Mouse (Mus musculus) kidney, embryonic 14.5 days (tissue): Measurements from ENCODE around the gene Zscan2. TPM values are rescaled to one million over a fixed set of nuclear protein-coding genes. Genes with fewer than 3 reads are reported as not detected.

Source experiments
- ATAC-seq: fragments of 200-750 bp; cut with Nextera tagmentation; 2 replicates; pipeline ENCODE4 v1.8.0; 2017; ENCODE audit warnings: moderate number of reproducible peaks, mild to moderate bottlenecking, moderate TSS enrichment, moderate library complexity; ENCODE audit not compliant: low FRiP score, low TSS enrichment
- H3K27ac ChIP-seq: fragments of 300-500 bp; sonication (generic); 2 replicates; pipeline ENCODE4 v1.5.1; 2014; ENCODE audit warnings: low read depth, mild to moderate bottlenecking, low read length, moderate library complexity, mixed read lengths
- H3K27me3 ChIP-seq: fragments of 300-500 bp; sonication (generic); 2 replicates; pipeline ENCODE4 v1.6.1; 2014; ENCODE audit warnings: mild to moderate bottlenecking, low read length; ENCODE audit not compliant: control insufficient read depth, insufficient read depth
- H3K36me3 ChIP-seq: fragments of 300-500 bp; sonication (generic); 2 replicates; pipeline ENCODE4 v1.6.1; 2014; ENCODE audit warnings: low read length, mixed read lengths; ENCODE audit not compliant: control insufficient read depth, insufficient read depth
- H3K4me1 ChIP-seq: fragments of 300-500 bp; sonication (generic); 2 replicates; pipeline ENCODE4 v1.6.1; 2014; ENCODE audit warnings: low read length, mixed read lengths; ENCODE audit not compliant: control insufficient read depth, insufficient read depth
- H3K4me2 ChIP-seq: fragments of 300-500 bp; sonication (generic); replicated peaks from 2 replicates; pipeline ENCODE4 v1.6.1; 2014; ENCODE audit warnings: low read depth, mild to moderate bottlenecking, low read length
- H3K4me3 ChIP-seq: fragments of 300-500 bp; sonication (generic); 2 replicates; pipeline ENCODE4 v1.5.1; 2014; ENCODE audit warnings: mild to moderate bottlenecking, low read length
- H3K9ac ChIP-seq: fragments of 300-500 bp; sonication (generic); 2 replicates; pipeline ENCODE4 v1.6.1; 2014; ENCODE audit warnings: low read depth, mild to moderate bottlenecking, low read length, moderate library complexity
- H3K9me3 ChIP-seq: fragments of 300-500 bp; sonication (generic); 2 replicates; pipeline ENCODE4 v1.6.1; 2016; ENCODE audit warnings: low read length; ENCODE audit not compliant: control insufficient read depth
- WGBS: fragments of 180-500 bp; shearing (Covaris S2); extraction: QIAGEN DNeasy Blood & Tissue Kit; methylation state at CpG from one replicate; pipeline ENCODE4 v1.1.7; 2014; 5-methylcytosine and 5-hydroxymethylcytosine counted together
- polyA plus RNA-seq: library from polyadenylated mRNA; unstranded; fragments of >200 nt; fragmentation: Nextera tagmentation; extraction: Ambion mirVana; gene quantifications from 2 replicates; pipeline ENCODE4 v1.2.1, GENCODE M21; 2014

Zscan2 gene
- 2.8 and 4.0 TPM in 2 replicates for polyA plus RNA-seq

DNA sequence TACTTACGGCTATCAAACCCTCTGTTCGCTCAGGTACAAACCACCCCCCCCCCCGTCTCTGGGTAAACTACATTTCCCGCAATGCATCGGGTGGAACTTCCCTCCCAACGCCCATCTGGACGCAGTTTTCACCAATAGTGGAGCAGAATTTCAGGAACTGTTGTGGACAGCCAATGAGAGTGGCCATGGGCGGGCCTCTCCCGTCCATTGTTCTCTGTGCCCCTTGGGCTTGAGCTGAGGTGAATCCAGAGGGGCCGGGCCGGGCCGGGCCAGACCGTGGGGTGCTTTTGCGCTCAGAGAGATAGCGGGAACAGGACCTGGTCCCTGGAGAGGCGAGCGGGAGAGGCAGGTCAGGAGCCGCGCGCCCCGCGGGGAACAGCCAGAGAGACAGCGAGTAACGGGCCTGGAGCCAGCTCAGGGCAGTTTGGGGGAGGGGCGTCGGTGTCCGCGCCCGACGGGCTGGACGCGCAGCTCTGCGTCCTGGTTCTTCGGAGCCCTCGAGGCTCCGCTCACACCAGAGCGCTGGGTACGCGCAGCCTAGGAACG, at the start of gene Zscan2:
Gene Zscan2, plus strand, starts transcription at position 192 of the 546 bp plus-strand sequence.
- under 1% methylated on average over 40 of the region's 40 CpGs for WGBS

DNA sequence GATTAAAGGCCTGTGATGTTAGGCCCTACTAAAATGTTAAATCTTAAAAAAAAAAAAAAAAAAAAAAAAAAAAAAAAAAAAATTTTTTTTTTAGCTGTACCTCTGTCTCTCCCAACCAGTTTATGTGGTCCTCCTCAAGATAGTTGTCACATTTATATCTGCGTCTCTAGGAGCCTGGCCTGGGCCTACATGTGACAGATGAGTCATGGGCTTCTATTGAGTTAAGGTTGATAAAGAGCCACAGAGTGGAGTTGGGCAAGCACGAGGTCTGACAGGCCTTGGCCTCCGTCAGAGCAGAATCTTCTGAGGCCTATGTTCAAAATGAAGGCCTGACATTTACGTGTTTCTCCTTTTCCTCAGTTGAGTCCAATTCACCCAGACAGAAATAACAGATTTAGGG, 47.3 kb upstream of the Zscan2 start:
- no peaks in the 10 kb centered on the region for H3K36me3 ChIP-seq
- 96% methylated on average over 4 of the region's 4 CpGs for WGBS
- no peak overlapping the region for H3K9ac ChIP-seq
- no peak overlapping the region for H3K27ac ChIP-seq
- no peaks in the 10 kb centered on the region for H3K9me3 ChIP-seq
- ATAC-seq, result no peak
- H3K4me2 ChIP-seq, result no peak overlapping the region
- H3K4me1 ChIP-seq, result no peaks in the 10 kb centered on the region
- no peaks in the 10 kb centered on the region for H3K27me3 ChIP-seq
- no peak overlapping the region for H3K4me3 ChIP-seq

More for the DNA sequence above, at the start of gene Zscan2:
- Histone ChIP-seq H3K4me3 (peak within 1 kb of the TSS; percentile 91), H3K9ac (peak within 1 kb of the TSS; percentile 90), H3K4me2 (peak within 1 kb of the TSS; percentile 85), H3K27ac (peak within 1 kb of the TSS; percentile 76), H3K4me1 (peaks cover 17% of the 10 kb centered on the region; the same call in 1 of the 2 replicates), H3K36me3 (peaks cover 26% of the 10 kb centered on the region), H3K9me3 (no peaks in the 10 kb centered on the region), H3K27me3 (no peaks in the 10 kb centered on the region)
- peak; percentile 97 for ATAC-seq

DNA sequence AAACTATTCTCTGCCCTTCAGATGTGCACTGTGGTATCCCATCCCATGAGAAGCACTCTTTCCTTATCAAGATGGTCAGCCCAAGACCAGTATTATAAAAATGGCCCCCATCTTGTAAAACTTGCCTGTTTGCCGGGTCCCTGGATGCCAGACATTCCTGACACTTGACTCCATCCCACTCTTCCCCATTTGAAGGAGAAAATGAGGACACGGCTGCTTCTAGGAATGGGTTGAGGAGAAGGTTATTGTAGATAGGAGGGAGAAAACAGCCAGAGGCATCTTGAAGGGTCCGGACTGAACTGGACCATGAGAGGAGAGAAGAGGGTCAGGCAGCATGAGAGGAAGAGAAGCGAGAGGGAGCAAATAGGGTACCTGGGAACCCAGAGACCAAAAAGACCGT, 44.1 kb upstream of the Zscan2 start:
- H3K4me2 ChIP-seq, result no peak overlapping the region
- no peaks in the 10 kb centered on the region for H3K36me3 ChIP-seq
- 64% methylated on average over 5 of the region's 5 CpGs for WGBS

DNA sequence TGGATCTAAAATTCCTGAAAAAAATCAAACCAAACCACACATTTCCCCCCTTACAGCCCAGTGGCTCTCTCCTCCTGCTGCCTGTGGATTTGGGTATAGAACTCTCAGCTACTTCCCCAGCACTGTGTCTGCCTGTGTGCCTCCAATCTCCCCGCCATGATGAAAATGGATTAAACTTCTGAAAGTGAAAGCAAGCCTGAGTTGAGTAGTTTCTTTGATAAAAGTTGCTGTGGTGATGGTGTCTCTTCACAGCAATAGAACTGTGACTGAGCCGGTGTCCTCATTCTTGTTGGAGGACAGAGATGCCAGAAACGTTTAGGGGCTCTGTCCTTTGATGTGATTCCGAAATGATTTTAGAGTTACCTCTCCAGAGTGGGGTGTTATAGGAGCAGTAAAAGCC, 39.9 kb upstream of the Zscan2 start:
- Histone ChIP-seq H3K4me3 (no peak overlapping the region), H3K27me3 (no peaks in the 10 kb centered on the region), H3K4me1 (peaks cover 22% of the 10 kb centered on the region), H3K9me3 (no peaks in the 10 kb centered on the region), H3K27ac (no peak overlapping the region), H3K4me2 (no peak overlapping the region), H3K9ac (no peak overlapping the region), H3K36me3 (no peaks in the 10 kb centered on the region)
- ATAC-seq, result no peak
- 50% methylated on average over 4 of the region's 4 CpGs for WGBS

More for the DNA sequence above, 44.1 kb upstream of the Zscan2 start:
- H3K9me3 ChIP-seq, result no peaks in the 10 kb centered on the region
- no peak overlapping the region for H3K4me3 ChIP-seq
- no peak for ATAC-seq
- H3K4me1 ChIP-seq, result no peaks in the 10 kb centered on the region
- no peaks in the 10 kb centered on the region for H3K27me3 ChIP-seq
- H3K27ac ChIP-seq, result no peak overlapping the region
- no peak overlapping the region for H3K9ac ChIP-seq

DNA sequence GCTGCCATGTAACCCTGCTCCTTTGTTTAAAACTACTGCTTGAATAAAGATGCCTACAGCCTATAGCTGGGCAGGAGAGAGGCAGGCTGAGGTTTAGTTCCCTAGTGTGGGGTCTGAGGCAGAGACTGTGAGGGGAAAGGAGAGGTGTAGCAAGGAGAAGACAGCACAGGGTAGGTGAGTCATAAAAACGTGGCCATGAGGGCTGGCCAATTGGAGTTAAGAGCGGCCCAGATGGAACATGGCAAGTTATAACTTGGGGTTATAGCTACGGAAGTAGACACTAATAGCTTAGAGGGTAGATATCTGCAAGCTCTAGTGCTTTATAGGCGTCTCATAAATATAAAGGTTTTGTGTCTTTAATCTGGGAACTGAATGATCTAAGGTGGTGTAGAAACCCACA, 37.5 kb upstream of the Zscan2 start:
- H3K4me2 ChIP-seq, result no peak overlapping the region
- ATAC-seq, result no peak
- H3K9ac ChIP-seq, result no peak overlapping the region
- H3K4me1 ChIP-seq, result peaks cover 30% of the 10 kb centered on the region
- 62% methylated on average over 4 of the region's 4 CpGs for WGBS
- no peak overlapping the region for H3K4me3 ChIP-seq
- no peaks in the 10 kb centered on the region for H3K27me3 ChIP-seq
- no peaks in the 10 kb centered on the region for H3K9me3 ChIP-seq
- no peaks in the 10 kb centered on the region for H3K36me3 ChIP-seq
- H3K27ac ChIP-seq, result peak overlapping the region; percentile 70; the same call in 1 of the 2 replicates

DNA sequence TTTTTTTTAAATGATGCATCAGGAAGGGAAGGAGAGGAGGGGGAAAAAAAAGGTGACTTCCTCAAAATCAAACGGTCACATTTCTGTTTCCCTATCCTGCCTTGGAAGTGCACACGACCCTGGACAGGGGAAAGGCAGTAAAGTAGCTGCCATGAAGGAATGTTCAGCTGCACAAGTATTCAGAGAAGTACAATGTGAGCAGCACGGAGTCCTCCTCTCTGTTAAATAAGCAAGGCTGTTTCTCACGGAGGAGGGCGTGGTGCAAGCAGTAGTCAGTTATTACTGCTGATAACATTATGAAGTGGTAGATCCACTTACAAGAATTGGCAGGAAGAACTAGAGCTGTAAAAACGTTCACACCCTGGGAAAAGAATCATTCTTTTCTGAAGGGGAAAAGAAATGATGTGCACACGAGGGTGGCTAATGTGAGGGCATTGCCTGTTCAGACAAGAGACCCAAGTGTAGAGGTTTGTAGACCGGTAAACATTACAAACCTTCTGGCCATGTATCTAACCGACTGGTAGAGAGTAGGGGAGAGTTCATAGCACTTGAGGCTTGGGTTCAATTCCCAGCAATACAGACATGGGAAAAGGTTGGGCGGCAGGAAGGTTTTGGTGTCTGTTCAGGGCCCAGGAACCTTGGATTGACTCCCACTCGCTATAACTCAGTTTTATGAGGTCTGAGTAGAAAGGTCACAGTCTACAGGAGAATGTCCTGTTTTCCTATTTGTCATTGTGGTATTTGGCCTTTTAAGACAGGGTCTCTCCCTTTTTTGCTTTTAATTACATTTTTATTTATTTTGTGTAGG, 36.6 kb upstream of the Zscan2 start:
- Histone ChIP-seq H3K4me2 (no peak overlapping the region), H3K27me3 (no peaks in the 10 kb centered on the region), H3K27ac (peak overlapping the region; percentile 70), H3K36me3 (no peaks in the 10 kb centered on the region), H3K4me1 (peaks cover 30% of the 10 kb centered on the region), H3K9ac (no peak overlapping the region), H3K9me3 (no peaks in the 10 kb centered on the region), H3K4me3 (no peak overlapping the region)
- ATAC-seq, result peak; percentile 70
- 14% methylated on average over 11 of the region's 11 CpGs for WGBS

DNA sequence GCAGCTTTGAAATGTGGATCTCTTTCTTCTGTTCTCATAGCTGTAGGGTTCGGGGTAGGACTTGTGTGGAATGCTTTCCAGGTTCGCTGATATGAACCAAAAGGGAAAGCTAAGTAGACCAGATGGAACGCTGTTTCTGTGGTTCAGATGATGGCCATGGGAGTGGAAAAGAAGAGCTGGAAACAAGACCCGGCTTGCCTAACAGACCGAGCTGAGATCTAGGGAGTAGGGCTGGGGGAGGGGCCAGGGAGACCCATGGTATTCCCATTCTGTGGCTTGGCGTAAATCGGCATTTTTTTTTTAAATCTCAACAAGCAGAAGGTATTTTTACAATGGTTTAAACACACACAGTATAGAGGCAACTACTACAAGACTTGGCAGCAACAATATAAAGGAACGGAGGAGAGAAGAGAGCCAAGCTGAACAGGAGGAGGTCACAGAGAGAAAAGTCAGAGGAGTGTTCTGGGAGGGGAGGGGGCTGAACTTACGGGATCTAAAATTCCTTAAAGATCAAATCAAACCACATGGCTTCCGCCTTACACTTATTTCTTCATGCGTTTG, 34.8 kb upstream of the Zscan2 start, which contains the start of gene Iqgap1:
Gene Iqgap1, minus strand, starts transcription at position 132 of the 561 bp plus-strand sequence.
- Histone ChIP-seq H3K4me3 (no peak within 1 kb of the TSS), H3K9me3 (no peaks in the 10 kb centered on the region), H3K27ac (peak within 1 kb of the TSS; percentile 62; the same call in 1 of the 2 replicates), H3K27me3 (no peaks in the 10 kb centered on the region), H3K36me3 (no peaks in the 10 kb centered on the region), H3K9ac (no peak within 1 kb of the TSS), H3K4me1 (peaks cover 30% of the 10 kb centered on the region), H3K4me2 (no peak within 1 kb of the TSS)
- ATAC-seq, result peak; percentile 39
- WGBS, result 28% methylated on average over 11 of the region's 11 CpGs

DNA sequence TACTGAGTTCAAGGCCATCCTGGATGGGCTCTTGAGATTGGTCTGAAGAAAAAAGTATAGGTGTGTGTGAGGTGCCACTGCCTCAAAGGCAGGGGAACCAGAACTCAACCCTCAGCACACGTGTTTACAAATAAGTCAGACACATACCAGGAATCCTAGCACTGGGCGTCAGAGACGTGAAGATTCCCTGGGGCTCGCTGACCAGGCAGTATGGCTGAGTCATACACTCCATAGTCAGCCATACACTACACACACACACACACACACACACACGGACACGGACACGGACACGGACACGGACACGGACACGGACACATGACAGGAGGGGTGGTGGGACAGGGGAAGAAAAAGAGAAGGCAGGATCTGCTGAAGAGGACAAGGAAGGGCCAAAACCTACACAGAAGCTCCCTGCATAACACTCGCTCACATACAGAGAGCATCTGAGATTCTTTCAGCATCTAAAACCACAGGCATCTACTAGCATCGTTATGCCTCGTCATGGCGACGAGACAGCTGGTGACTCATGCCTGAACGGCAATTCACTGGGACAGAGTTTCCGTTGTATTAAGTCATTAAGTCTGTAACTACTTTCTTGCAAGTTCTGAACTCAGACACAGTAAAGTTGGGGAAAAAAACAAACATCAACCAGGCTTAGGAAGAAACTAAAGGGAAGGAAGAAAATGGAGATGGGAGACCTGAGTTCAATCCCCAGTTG, 32.4 kb upstream of the Zscan2 start:
- H3K4me1 ChIP-seq, result peaks cover 31% of the 10 kb centered on the region

More for the DNA sequence above, 32.4 kb upstream of the Zscan2 start:
- no peaks in the 10 kb centered on the region for H3K36me3 ChIP-seq
- ATAC-seq, result no peak
- H3K4me3 ChIP-seq, result no peak overlapping the region
- H3K27ac ChIP-seq, result no peak overlapping the region
- no peak overlapping the region for H3K9ac ChIP-seq
- no peak overlapping the region for H3K4me2 ChIP-seq
- 71% methylated on average over 18 of the region's 18 CpGs for WGBS
- no peaks in the 10 kb centered on the region for H3K9me3 ChIP-seq
- H3K27me3 ChIP-seq, result no peaks in the 10 kb centered on the region
